Mouse (Mus musculus) midbrain, postnatal 0 days (tissue): ENCODE results near the gene Hes2. TPM values are rescaled to one million over a fixed set of nuclear protein-coding genes. Genes with fewer than 3 reads are reported as not detected.

ENCODE experiments used
- ATAC-seq: fragments of 200-750 bp; cut with Nextera tagmentation; 2 replicates; pipeline ENCODE4 v1.8.0; 2017; ENCODE audit warnings: moderate number of reproducible peaks, mild to moderate bottlenecking, moderate TSS enrichment, moderate library complexity; ENCODE audit not compliant: low FRiP score
- DNase-seq: peaks from one replicate; pipeline ENCODE4 v3.0.0-alpha.2; 2015; ENCODE audit warnings: low spot score
- H3K27ac ChIP-seq: fragments of 300-500 bp; sonication (generic); 2 replicates; pipeline ENCODE4 v1.5.1; 2014; ENCODE audit warnings: low read depth, mild to moderate bottlenecking, low read length, mixed read lengths
- H3K27me3 ChIP-seq: fragments of 300-500 bp; sonication (generic); 2 replicates; pipeline ENCODE4 v1.6.1; 2014; ENCODE audit warnings: low read length, control low read depth, mixed read lengths; ENCODE audit not compliant: insufficient read depth
- H3K36me3 ChIP-seq: fragments of 300-500 bp; sonication (generic); 2 replicates; pipeline ENCODE4 v1.6.1; 2014; ENCODE audit warnings: low read length, control low read depth, mixed read lengths; ENCODE audit not compliant: insufficient read depth
- H3K4me1 ChIP-seq: fragments of 300-500 bp; sonication (generic); 2 replicates; pipeline ENCODE4 v1.6.1; 2014; ENCODE audit warnings: mild to moderate bottlenecking, control low read depth, antibody characterized with exemption, low read length, mixed read lengths; ENCODE audit not compliant: insufficient read depth
- H3K4me2 ChIP-seq: fragments of 300-500 bp; sonication (generic); 2 replicates; pipeline ENCODE4 v1.6.1; 2014; ENCODE audit warnings: low read depth, mild to moderate bottlenecking, low read length, mixed read lengths; ENCODE audit not compliant: poor library complexity, severe bottlenecking
- H3K4me3 ChIP-seq: fragments of 300-500 bp; sonication (generic); 2 replicates; pipeline ENCODE4 v1.5.1; 2014; ENCODE audit warnings: low read depth, mild to moderate bottlenecking, low read length, moderate library complexity
- H3K9ac ChIP-seq: fragments of 300-500 bp; sonication (generic); replicated peaks from 2 replicates; pipeline ENCODE4 v1.6.1; 2014; ENCODE audit warnings: mild to moderate bottlenecking, low read length, moderate library complexity, mixed read lengths; ENCODE audit not compliant: poor library complexity, severe bottlenecking
- H3K9me3 ChIP-seq: fragments of 300-500 bp; sonication (generic); 2 replicates; pipeline ENCODE4 v1.6.1; 2016; ENCODE audit warnings: low read length, control low read depth
- CTCF ChIP-seq: IDR thresholded peaks from 2 replicates; pipeline ENCODE4 v1.5.1; 2016; ENCODE audit warnings: antibody characterized with exemption, mild to moderate bottlenecking
- WGBS: fragments of 180-500 bp; shearing (Covaris S2); extraction: QIAGEN DNeasy Blood & Tissue Kit; methylation state at CpG from one replicate; pipeline ENCODE4 v1.1.7; 2014; 5-methylcytosine and 5-hydroxymethylcytosine counted together
- polyA plus RNA-seq: library from polyadenylated mRNA; unstranded; fragments of >200 nt; fragmentation: Nextera tagmentation; extraction: Ambion mirVana; gene quantifications from 2 replicates; pipeline ENCODE4 v1.2.1, GENCODE M21; 2015
- total RNA-seq: library from RNA; depleted of rRNA; stranded (reverse); fragments of >200 nt; gene quantifications from 2 replicates; pipeline ENCODE4 v1.2.3, GENCODE M21; 2014

The Hes2 gene
- total and polyA plus RNA-seq, 2 experiments from 2014 or later, result not detected

- Histone ChIP-seq H3K27me3 (peaks cover 46% of the 10 kb centered on the region), H3K27ac (no peak overlapping the region)
These were observed 23.3 kb upstream of the Hes2 start for GRCm38 (mm10) chr4:152135363-152135762.

GRCm38 (mm10) chr4:152136112-152136875 is 22.4 kb upstream of the Hes2 start:
- no peak for DNase-seq
- peak; percentile 67 for TF ChIP-seq CTCF
- H3K27me3 ChIP-seq, result peaks cover 43% of the 10 kb centered on the region
- no peak overlapping the region for H3K9ac ChIP-seq
- ATAC-seq, result no peak
- H3K4me2 ChIP-seq, result no peak overlapping the region
- 38% methylated on average over 6 of the region's 6 CpGs for whole genome bisulfite sequencing
- no peak overlapping the region for H3K27ac ChIP-seq
- H3K9me3 ChIP-seq, result no peaks in the 10 kb centered on the region
- no peaks in the 10 kb centered on the region for H3K4me1 ChIP-seq
- H3K4me3 ChIP-seq, result no peak overlapping the region
- H3K36me3 ChIP-seq, result no peaks in the 10 kb centered on the region

More at GRCm38 (mm10) chr4:152135363-152135762, 23.3 kb upstream of the Hes2 start:
- DNase-seq (no peak), ATAC-seq (no peak)
- no peak for TF ChIP-seq CTCF
- H3K9me3 ChIP-seq, result no peaks in the 10 kb centered on the region
- H3K9ac ChIP-seq, result no peak overlapping the region
- H3K36me3 ChIP-seq, result no peaks in the 10 kb centered on the region
- H3K4me3 ChIP-seq, result no peak overlapping the region
- no peaks in the 10 kb centered on the region; the same call in 1 of the 2 replicates for H3K4me1 ChIP-seq
- 80% methylated on average over 11 of the region's 12 CpGs for WGBS
- no peak overlapping the region for H3K4me2 ChIP-seq

- H3K27me3 ChIP-seq, result peaks cover 39% of the 10 kb centered on the region
- ATAC-seq (no peak), DNase-seq (no peak)
- H3K4me1 ChIP-seq, result no peaks in the 10 kb centered on the region
- no peak overlapping the region for H3K27ac ChIP-seq
- no peaks in the 10 kb centered on the region for H3K36me3 ChIP-seq
- H3K4me2 ChIP-seq, result no peak overlapping the region
- TF ChIP-seq CTCF, result no peak
- no peak overlapping the region for H3K9ac ChIP-seq
- no peak overlapping the region for H3K4me3 ChIP-seq
- WGBS, result 92% methylated on average over 2 of the region's 2 CpGs
- H3K9me3 ChIP-seq, result no peaks in the 10 kb centered on the region
These were observed 21.8 kb upstream of the Hes2 start for GRCm38 (mm10) chr4:152136876-152137250.

- 4% methylated on average over 49 of the region's 51 CpGs for WGBS
- Histone ChIP-seq H3K4me1 (no peaks in the 10 kb centered on the region), H3K4me3 (peak overlapping the region; percentile 41), H3K27ac (no peak overlapping the region), H3K36me3 (no peaks in the 10 kb centered on the region), H3K4me2 (peak overlapping the region; percentile 73), H3K27me3 (peaks cover 25% of the 10 kb centered on the region), H3K9me3 (no peaks in the 10 kb centered on the region), H3K9ac (peak overlapping the region; percentile 19; the same call in 1 of the 2 replicates)
- DNase-seq (peak; percentile 75), ATAC-seq (peak; percentile 59)
- TF ChIP-seq CTCF, result peak; percentile 78
These were observed 20.0 kb upstream of the Hes2 start for GRCm38 (mm10) chr4:152138497-152139260.

GRCm38 (mm10) chr4:152140441-152140840 is 18.2 kb upstream of the Hes2 start:
- ATAC-seq (no peak), DNase-seq (peak; percentile 64)
- 24% methylated on average over 6 of the region's 6 CpGs for WGBS
- Histone ChIP-seq H3K4me3 (no peak overlapping the region), H3K36me3 (no peaks in the 10 kb centered on the region), H3K4me1 (no peaks in the 10 kb centered on the region), H3K9ac (no peak overlapping the region), H3K27me3 (peaks cover 17% of the 10 kb centered on the region), H3K9me3 (no peaks in the 10 kb centered on the region), H3K4me2 (no peak overlapping the region), H3K27ac (no peak overlapping the region)
- peak; percentile 80 for TF ChIP-seq CTCF
